Mouse (Mus musculus): ENCODE results near the gene Olfr372. TPM values are rescaled to one million over a fixed set of nuclear protein-coding genes. Genes with fewer than 3 reads are reported as not detected.
"Not testable (repeated sequence)": the region's sequence is repeated elsewhere in the genome, so short reads cannot be mapped to it uniquely, and the experiment has no call there.

Gene Olfr372
- not detected for polyA plus RNA-seq (2017; shearing (Covaris generic))

GRCm38 (mm10) chr8:72040918-72041317, at the start of gene Olfr372:
Gene Olfr372 (plus strand): TSS chr8:72041218.
- not testable (repeated sequence) for ATAC-seq

- ATAC-seq = no peak
Measured at GRCm38 (mm10) chr8:71999434-71999833, 41.6 kb upstream of the Olfr372 start.

- no peak for ATAC-seq
Measured at GRCm38 (mm10) chr8:72000223-72000622, 40.8 kb upstream of the Olfr372 start.

GRCm38 (mm10) chr8:72002942-72003341, 38.1 kb upstream of the Olfr372 start:
- ATAC-seq = no peak

- ATAC-seq = no peak
Measured at GRCm38 (mm10) chr8:72005912-72006311, 35.1 kb upstream of the Olfr372 start.

- no peak for ATAC-seq
Measured at GRCm38 (mm10) chr8:72006763-72007162, 34.3 kb upstream of the Olfr372 start.

- ATAC-seq = no peak
Measured at GRCm38 (mm10) chr8:72008134-72008641, 32.8 kb upstream of the Olfr372 start.

- no peak for ATAC-seq
Measured at GRCm38 (mm10) chr8:72009473-72009872, 31.5 kb upstream of the Olfr372 start, which contains the start of gene Cyp4f18. Gene Cyp4f18 (minus strand): TSS chr8:72009626.

- not testable (repeated sequence) for ATAC-seq
Measured at GRCm38 (mm10) chr8:72013506-72014228, 27.4 kb upstream of the Olfr372 start.

- ATAC-seq = not testable (repeated sequence)
Measured at GRCm38 (mm10) chr8:72017339-72017738, 23.7 kb upstream of the Olfr372 start.

GRCm38 (mm10) chr8:72018141-72018540, 22.9 kb upstream of the Olfr372 start:
- no peak for ATAC-seq

GRCm38 (mm10) chr8:72019022-72019421, 22.0 kb upstream of the Olfr372 start:
- not testable (repeated sequence) for ATAC-seq

- ATAC-seq = no peak
Measured at GRCm38 (mm10) chr8:72019816-72020215, 21.2 kb upstream of the Olfr372 start.

- ATAC-seq = not testable (repeated sequence)
Measured at GRCm38 (mm10) chr8:72024886-72025285, 16.1 kb upstream of the Olfr372 start.

- ATAC-seq = peak; percentile 32
Measured at GRCm38 (mm10) chr8:72032926-72033325, 8.1 kb upstream of the Olfr372 start.

GRCm38 (mm10) chr8:72042493-72042892, 1.5 kb downstream of the Olfr372 start:
- ATAC-seq = no peak

- ATAC-seq = not testable (repeated sequence)
Measured at GRCm38 (mm10) chr8:72054633-72055032, 13.6 kb downstream of the Olfr372 start.

- not testable (repeated sequence) for ATAC-seq
Measured at GRCm38 (mm10) chr8:72057643-72058042, 16.6 kb downstream of the Olfr372 start.

GRCm38 (mm10) chr8:72066819-72067399, 25.9 kb downstream of the Olfr372 start:
- ATAC-seq = peak; percentile 54

GRCm38 (mm10) chr8:72082877-72083276, 41.9 kb downstream of the Olfr372 start, which contains the start of gene Olfr373:
Gene Olfr373 (plus strand): TSS chr8:72083177.
- not testable (repeated sequence) for ATAC-seq

- ATAC-seq = no peak
Measured at GRCm38 (mm10) chr8:72084744-72085143, 43.7 kb downstream of the Olfr372 start.

- ATAC-seq = not testable (repeated sequence)
Measured at GRCm38 (mm10) chr8:72087611-72088010, 46.6 kb downstream of the Olfr372 start.

GRCm38 (mm10) chr8:72096721-72097120, 55.7 kb downstream of the Olfr372 start:
- ATAC-seq = not testable (repeated sequence)

Data from activated CD4-positive, CD25-positive, alpha-beta regulatory T cell, adult 4 months (primary cell).